Mouse (Mus musculus) embryonic facial prominence, embryonic 11.5 days (tissue): Measurements from ENCODE around the gene Mpp1. TPM values are rescaled to one million over a fixed set of nuclear protein-coding genes. Genes with fewer than 3 reads are reported as not detected.

ENCODE experiments used
- polyA plus RNA-seq: library from polyadenylated mRNA; unstranded; fragments of >200 nt; fragmentation: Nextera tagmentation; extraction: Ambion mirVana; gene quantifications from 2 replicates; pipeline ENCODE4 v1.2.1, GENCODE M21; 2014

Gene Mpp1
- polyA plus RNA-seq, 1 experiment from 2014 or later = 33.9 TPM

Other genes with a start within 250 kb of the Mpp1 start
- 0.95 and 1.1 TPM in 2 replicates for gene Gab3, start 45.6 kb downstream of the Mpp1 start, polyA plus RNA-seq
- 134 and 143 TPM in 2 replicates for gene Dkc1, start 35.2 kb downstream of the Mpp1 start, polyA plus RNA-seq
- not detected in 2 replicates for gene Smim9, start 32.8 kb upstream of the Mpp1 start, polyA plus RNA-seq